Mouse (Mus musculus) heart, adult 8-10 months (tissue): ENCODE measurements around the gene Ahnak. TPM values are rescaled to one million over a fixed set of nuclear protein-coding genes. Genes with fewer than 3 reads are reported as not detected.
"Not testable (repeated sequence)": the region's sequence is repeated elsewhere in the genome, so short reads cannot be mapped to it uniquely, and the experiment has no call there.

Experiments
- DNase-seq: peaks from one replicate; pipeline ENCODE4 v3.0.0; 2022; ENCODE audit warnings: low spot score
- total RNA-seq, 4 experiments: library from RNA; stranded (reverse); gene quantifications; 2 replicates each; pipeline ENCODE4 v1.2.4; 2022

Ahnak gene
- total RNA-seq, 4 experiments from 2014 or later = 332 to 446 (median 375) TPM

- not testable (repeated sequence) for DNase-seq
Measured at GRCm38 (mm10) chr19:8972491-8972890, 16.6 kb upstream of the Ahnak start.

GRCm38 (mm10) chr19:8974638-8975037, 14.4 kb upstream of the Ahnak start:
- DNase-seq = no peak

DNA sequence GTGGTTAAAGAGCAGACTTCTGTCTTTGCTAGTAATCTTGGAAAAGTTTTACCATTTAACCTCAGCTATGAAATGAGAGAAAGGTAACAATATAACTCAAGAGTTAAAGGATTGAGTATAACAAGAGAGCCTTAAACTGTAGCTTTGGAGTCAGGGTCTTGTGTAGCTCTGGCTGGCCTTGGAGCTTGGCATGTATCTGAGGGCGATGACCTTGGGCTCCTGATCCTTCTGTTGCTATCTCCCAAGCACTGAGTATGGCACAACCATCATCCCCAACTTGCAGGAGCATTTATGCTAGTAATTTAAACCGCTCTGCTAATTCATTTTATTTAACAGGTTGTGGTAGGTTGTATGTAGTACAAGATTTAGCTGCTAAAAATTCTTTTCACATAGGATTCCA, 13.6 kb upstream of the Ahnak start:
- no peak for DNase-seq

DNA sequence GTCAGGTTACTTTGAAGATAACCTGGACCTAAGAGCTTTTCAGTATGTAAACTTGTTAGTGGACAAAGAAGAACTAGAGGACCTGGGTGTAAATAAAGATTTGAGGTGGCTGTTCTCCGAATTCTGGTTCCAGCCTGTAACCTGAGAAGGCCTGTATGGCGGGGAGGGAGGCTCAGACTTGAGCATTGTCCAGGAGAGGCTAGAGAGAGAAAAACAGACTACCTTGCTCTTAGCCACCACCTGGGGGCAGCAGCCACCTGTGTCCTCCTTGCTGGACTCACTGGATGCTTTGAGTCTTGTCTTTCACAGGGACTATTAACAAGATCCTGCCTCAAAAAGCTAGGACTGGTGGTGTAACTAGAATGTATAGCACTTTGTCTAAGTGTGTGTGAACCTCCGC, 12.5 kb upstream of the Ahnak start:
- no peak for DNase-seq

DNA sequence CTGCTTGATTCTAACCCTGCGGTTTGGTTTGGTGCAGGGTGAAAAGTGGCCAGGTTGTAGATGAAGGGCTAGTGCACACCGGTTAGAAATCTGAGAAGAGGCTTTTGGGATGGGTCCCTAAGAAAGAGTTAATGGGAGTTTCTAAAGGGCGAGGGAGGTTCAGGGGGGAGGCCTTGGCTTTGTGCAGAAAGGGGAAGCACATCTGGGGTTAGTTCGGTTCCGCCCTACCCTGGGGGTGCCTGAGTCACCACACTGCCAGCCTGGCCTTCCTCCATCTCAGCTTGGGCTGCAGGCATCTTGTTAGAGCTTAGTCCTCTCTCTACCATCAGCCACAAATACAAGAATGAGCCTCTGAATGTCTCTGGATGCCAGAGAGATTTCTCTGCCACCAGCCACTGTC, 8.3 kb upstream of the Ahnak start:
- no peak for DNase-seq

- DNase-seq = no peak
Measured at GRCm38 (mm10) chr19:8981450-8982168, 7.5 kb upstream of the Ahnak start.

DNA sequence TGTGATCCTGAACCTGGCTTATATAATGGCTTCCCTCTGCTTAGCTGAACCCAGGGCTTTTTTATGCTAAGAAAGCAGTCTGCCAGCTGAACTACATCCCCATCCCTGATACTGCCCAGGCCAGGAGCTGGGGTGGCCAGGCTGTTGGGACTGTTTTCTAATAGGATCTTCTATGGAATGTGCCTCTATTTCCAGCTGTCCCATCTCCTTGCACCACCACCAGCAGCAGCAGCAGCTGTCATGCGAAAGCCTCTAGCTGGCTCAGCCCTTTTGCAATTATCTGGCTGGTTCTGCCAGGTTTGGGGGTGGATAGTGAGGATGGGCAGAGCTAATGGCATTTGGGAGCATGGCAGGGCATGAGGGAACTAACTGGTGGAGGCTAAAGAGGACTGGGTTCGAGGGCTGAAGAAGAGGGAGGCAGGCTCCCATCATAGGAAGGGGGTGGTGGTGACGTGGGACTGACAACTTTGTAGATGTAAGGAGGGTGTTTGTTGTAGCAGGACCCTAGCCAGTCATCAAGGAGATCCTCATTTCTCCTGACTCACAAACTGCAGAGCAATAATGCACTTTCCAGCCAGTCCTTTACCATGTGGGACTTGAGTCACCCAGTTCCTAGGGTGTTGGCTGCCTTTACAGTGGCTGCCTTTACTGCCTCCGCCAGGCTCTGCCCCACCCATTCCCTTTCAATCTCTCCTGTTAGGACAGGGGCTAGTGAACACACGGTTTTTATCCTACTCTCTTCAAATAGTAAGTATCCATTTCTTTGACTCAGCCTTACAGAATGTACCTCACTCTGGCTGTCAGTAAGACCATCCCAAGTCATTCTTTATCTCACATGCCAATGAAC, 6.6 kb upstream of the Ahnak start:
- DNase-seq = no peak

GRCm38 (mm10) chr19:8983150-8983650, 5.9 kb upstream of the Ahnak start:
- DNase-seq = no peak

GRCm38 (mm10) chr19:8984255-8984868, 4.7 kb upstream of the Ahnak start:
- peak; percentile 83 for DNase-seq

GRCm38 (mm10) chr19:8985891-8986290, 3.2 kb upstream of the Ahnak start:
- DNase-seq = no peak

- DNase-seq = no peak
Measured at GRCm38 (mm10) chr19:8987816-8988215, 1.3 kb upstream of the Ahnak start.

- no peak for DNase-seq
Measured at GRCm38 (mm10) chr19:8988346-8989065, 578 bp upstream of the Ahnak start.

GRCm38 (mm10) chr19:8989567-8990431, 715 bp downstream of the Ahnak start:
- peak; percentile 91 for DNase-seq

DNA sequence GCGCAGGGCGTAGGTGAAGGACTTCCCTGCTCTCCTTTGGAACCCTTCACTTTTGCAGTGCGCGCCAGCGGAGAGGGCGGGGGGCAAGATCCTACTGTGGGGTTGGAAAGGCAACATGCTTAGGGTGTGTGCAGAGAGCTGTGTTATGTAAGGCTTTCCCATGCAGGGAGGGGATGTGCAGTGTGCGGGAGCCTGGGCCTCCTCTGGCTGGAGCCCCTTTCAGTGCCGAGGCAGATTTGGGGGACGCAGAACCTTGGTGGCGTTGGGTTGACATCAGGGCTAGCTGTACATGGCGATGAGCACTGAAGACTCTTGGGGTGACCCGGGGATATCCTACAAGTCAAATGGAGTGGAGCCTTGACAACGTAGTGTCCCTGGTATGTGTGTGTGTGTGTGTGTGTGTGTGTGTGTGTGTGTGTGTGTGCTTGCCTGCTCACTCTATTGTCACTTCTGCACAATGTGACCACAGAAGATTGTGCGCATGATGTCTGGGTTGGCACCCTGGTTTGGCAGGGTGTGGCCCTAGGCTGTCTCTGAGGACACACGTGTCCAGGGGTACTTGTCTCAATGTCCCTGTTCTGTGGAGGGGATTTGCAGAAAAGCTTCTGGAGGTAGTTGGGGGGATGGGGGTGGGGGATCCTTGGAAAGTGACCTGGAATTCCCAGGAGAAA, 1.5 kb downstream of the Ahnak start:
- DNase-seq = no peak

GRCm38 (mm10) chr19:8991245-8991870, 2.3 kb downstream of the Ahnak start:
- DNase-seq = peak; percentile 77

GRCm38 (mm10) chr19:8991871-8992735, 3.0 kb downstream of the Ahnak start:
- DNase-seq = peak; percentile 58

DNA sequence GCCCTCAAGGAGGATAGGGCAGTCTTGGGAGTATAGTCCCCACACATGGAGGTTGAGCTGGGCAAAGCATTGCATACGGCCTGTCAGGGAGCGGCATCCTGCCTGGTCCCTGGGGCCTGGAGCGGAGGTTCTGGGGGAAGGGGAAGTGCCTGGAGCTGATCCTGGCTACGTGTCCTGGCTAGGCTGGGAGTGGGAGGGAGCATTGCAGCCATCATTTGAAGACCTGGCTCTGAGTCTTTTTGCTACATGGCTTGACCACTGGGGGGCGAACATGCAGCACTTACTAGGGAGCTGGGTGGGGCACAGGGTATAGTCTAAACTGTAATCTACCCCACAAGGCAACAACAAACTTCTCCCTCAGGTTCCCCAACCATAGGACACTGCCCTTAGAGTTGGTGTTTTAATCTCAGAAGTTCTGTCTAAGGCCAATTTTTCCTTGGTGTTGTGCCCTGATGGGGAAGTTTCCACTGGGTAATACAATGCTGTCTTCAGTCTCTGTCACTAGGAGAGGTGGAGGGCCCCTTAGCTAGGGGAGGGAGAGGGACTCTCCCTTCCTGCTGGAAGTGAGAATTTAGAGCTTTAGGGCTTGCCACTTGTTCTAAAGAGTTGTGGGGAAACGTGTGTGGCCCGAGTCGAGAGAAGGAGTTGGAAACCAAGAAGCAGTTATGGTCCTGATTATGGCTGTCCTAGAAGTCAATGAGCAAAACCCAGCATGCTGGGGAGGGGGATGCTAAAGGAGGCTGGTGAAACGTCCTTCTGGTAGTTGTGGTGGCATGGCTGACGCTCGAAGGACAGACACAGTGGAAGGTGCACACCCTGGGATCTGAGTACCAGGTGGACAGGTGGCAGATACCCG, 3.9 kb downstream of the Ahnak start:
- peak; percentile 97 for DNase-seq

GRCm38 (mm10) chr19:8993625-8993912, 4.5 kb downstream of the Ahnak start:
- DNase-seq = no peak
